Mouse (Mus musculus) layer of hippocampus, adult 18-20 months (tissue): Measurements from ENCODE around the gene Emilin2. TPM values are rescaled to one million over a fixed set of nuclear protein-coding genes. Genes with fewer than 3 reads are reported as not detected.

Experiments used
- DNase-seq, 2 experiments: peaks; one replicate each; pipeline ENCODE4 v3.0.0; 2022; ENCODE audit warnings: low spot score in 2 of 2
- total RNA-seq, 2 experiments: library from RNA; stranded (reverse); gene quantifications; 2 replicates each; pipeline ENCODE4 v1.2.3; 2021

Emilin2 gene
- total RNA-seq, 2 experiments from 2014 or later: 2.8 to 4.5 TPM

DNA sequence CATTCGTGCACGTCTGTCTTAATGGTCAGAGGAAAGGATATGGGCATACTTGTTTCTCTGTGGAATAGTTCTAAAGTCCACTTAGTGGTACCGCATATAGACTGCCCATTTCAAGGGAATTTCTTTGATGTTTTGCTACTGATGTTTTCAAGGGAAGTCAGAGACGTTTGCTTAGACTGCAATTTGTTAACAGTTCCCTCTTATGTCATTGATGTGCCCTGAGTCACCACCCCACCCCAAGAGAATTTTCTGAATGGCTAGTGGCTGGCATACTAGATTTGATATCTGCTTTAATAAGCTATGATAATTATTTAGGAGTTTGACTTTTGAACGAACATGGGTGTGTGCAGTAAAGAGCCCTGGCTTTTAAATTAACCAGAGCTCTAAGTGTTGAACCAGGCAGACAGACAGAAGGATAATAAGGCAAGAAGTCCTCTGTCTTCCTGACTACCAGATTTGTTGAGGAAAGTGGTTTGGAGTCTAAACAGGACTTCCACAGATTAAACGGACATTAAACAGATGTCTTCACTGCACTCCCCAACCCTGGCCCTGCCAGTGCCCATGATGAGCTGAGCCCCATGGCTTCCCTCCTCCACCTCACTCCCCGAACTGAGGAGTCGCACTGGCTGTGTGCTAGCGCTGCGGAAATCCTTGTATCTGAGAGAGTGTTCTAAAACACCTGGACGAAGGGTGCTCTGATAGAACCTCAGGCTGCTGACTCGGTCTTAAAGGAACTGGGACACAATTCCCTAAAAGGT lies 105.5 kb downstream of the Emilin2 start:
- DNase-seq: no peak

DNA sequence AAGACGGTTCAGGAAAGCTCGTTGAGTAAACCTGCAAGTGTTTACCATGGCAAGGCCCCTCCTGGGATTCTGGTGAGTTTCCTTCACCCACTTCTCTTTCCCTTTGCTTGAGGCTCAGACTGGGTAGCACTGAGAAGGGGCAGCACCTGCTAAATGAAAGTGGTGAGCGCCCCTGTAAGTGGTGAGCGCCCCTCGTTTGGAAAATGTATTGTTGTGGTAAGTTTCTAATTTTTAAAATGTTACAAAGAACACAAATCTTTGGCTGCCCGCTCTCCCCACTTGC lies 107.0 kb downstream of the Emilin2 start:
- DNase-seq: no peak

DNA sequence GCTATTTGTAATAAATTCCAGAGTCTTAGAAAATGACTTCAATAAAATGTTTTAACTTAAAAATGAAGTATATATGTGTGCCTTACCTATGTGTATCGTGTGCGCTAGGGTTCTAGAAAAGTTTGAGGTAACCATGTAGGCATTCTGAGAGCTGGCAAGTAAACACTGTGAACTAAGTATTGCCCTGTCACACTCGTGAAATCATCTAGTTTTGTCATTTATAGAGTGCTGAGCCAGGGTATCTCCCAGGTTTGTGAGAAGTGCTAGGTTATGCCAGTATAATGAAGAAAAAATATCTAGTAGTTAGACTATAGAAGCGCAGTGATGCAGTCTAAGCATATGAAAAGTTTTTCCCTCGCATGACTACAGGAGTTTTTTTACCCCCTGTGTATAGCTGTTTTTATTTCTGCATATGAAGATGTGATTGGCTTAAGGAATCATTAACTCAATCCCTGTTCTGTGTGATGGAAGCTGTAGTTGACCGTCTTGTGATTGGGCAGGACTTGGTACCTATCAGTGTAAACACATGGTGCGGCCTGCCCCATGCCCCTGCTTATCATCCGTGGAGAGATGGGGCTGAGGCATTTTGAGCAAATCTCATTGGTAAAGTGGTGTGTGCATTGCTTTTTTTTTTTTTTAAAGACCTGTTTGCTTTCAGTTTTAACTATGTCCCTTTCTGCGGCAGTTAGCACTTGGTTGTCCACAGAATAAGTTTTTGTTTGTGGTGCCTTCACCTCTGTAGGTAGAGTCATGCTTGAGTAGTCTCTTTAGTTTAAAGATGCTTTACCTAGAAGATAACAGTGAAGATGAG lies 107.6 kb downstream of the Emilin2 start:
- no peak for DNase-seq

Other genes starting within 250 kb of the Emilin2 start
- gene Lpin2, start 129.4 kb downstream of the Emilin2 start, total RNA-seq: 100 to 1,000 TPM; 101 to 104 TPM
- 1 to 10 TPM in 1 of 2 experiments, under 1 TPM in 1; 0.89 to 1.3 TPM for gene Gm4707, start 147.9 kb upstream of the Emilin2 start, total RNA-seq
- 10 to 100 TPM; 31.5 to 33.8 TPM for gene Smchd1, start 163.4 kb upstream of the Emilin2 start, total RNA-seq
- gene Ndc80, start 214.9 kb upstream of the Emilin2 start, total RNA-seq: under 1 TPM; 0.25 to 0.43 TPM
- 1 to 10 TPM; 1.1 to 1.5 TPM for gene Spdya, start 240.1 kb upstream of the Emilin2 start, total RNA-seq